Mouse (Mus musculus) liver, postnatal 0 days (tissue): ENCODE results near the gene Best2. TPM values are rescaled to one million over a fixed set of nuclear protein-coding genes. Genes with fewer than 3 reads are reported as not detected.

ENCODE experiments used
- ATAC-seq: fragments of 200-750 bp; cut with Nextera tagmentation; 2 replicates; pipeline ENCODE4 v1.8.0; 2017; ENCODE audit warnings: mild to moderate bottlenecking, moderate library complexity
- DNase-seq: peaks from one replicate; pipeline ENCODE4 v3.0.0-alpha.2; 2016
- H3K27ac ChIP-seq: fragments of 300-500 bp; sonication (generic); 2 replicates; pipeline ENCODE4 v1.5.1; 2014; ENCODE audit warnings: antibody characterized with exemption, moderate library complexity, mild to moderate bottlenecking, low read depth
- H3K27me3 ChIP-seq: fragments of 300-500 bp; sonication (generic); 2 replicates; pipeline ENCODE4 v1.6.1; 2014; ENCODE audit warnings: low read length, control low read depth, mixed read lengths; ENCODE audit not compliant: insufficient read depth
- H3K36me3 ChIP-seq: fragments of 300-500 bp; sonication (generic); replicated peaks from 2 replicates; pipeline ENCODE4 v1.6.1; 2014; ENCODE audit warnings: mild to moderate bottlenecking, control low read depth, low read length, moderate library complexity, mixed read lengths; ENCODE audit not compliant: insufficient read depth
- H3K4me1 ChIP-seq: fragments of 300-500 bp; sonication (generic); 2 replicates; pipeline ENCODE4 v1.6.1; 2014; ENCODE audit warnings: antibody characterized with exemption, mild to moderate bottlenecking, control low read depth; ENCODE audit not compliant: insufficient read depth
- H3K4me2 ChIP-seq: fragments of 300-500 bp; sonication (generic); 2 replicates; pipeline ENCODE4 v1.6.1; 2014; ENCODE audit warnings: low read depth, mild to moderate bottlenecking, low read length, moderate library complexity, mixed read lengths
- H3K4me3 ChIP-seq: fragments of 300-500 bp; sonication (generic); 2 replicates; pipeline ENCODE4 v1.5.1; 2014; ENCODE audit warnings: low read depth, low read length
- H3K9ac ChIP-seq: fragments of 300-500 bp; sonication (generic); replicated peaks from 2 replicates; pipeline ENCODE4 v1.6.1; 2014; ENCODE audit warnings: mild to moderate bottlenecking, moderate library complexity
- H3K9me3 ChIP-seq: fragments of 300-500 bp; sonication (generic); 2 replicates; pipeline ENCODE4 v1.6.1; 2016; ENCODE audit warnings: mild to moderate bottlenecking, control low read depth, low read length, mixed read lengths
- CTCF ChIP-seq: sonication (generic); IDR thresholded peaks from 2 replicates; pipeline ENCODE4 v1.5.1; 2016; ENCODE audit warnings: antibody characterized with exemption, low read depth
- EP300 ChIP-seq: IDR thresholded peaks from 2 replicates; pipeline ENCODE4 v1.6.1; 2016; ENCODE audit warnings: antibody characterized with exemption, low read depth, mild to moderate bottlenecking
- WGBS: fragments of 180-500 bp; shearing (Covaris S2); extraction: QIAGEN DNeasy Blood & Tissue Kit; methylation state at CpG from one replicate; pipeline ENCODE4 v1.1.7; 2014; ENCODE audit not compliant: insufficient replicate concordance; 5-methylcytosine and 5-hydroxymethylcytosine counted together
- polyA plus RNA-seq: library from polyadenylated mRNA; unstranded; fragments of >200 nt; fragmentation: Nextera tagmentation; extraction: Ambion mirVana; gene quantifications from 2 replicates; pipeline ENCODE4 v1.2.1, GENCODE M21; 2015

Best2 gene
- polyA plus RNA-seq, result not detected in 2 replicates

DNA sequence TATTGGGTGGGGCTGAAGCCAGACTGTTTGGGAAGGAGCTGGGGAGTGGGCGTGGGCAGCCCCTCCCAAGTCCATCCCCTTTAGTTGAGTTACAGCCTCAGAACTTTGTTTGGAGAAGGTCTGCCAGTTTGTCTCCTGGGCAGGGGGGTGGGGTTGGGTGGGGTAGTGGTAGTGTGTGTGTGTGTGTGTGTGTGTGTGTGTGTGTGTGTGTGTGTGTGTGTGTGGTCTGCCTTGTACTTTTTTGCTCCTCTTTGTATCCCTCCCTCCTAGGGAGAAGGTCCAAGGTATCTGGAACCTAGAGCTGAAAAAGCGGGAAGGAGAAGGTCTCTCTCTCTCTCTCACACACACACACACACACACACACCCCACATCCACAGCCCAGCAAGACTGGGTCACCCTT lies at the start of gene Best2:
Gene Best2 (minus strand): TSS at position 101 of the 400 bp plus-strand sequence.
- Histone ChIP-seq H3K4me2 (peak within 1 kb of the TSS; percentile 66), H3K27ac (no peak within 1 kb of the TSS), H3K27me3 (peaks cover 37% of the 10 kb centered on the region), H3K9ac (no peak within 1 kb of the TSS; the same call in 1 of the 2 replicates), H3K4me1 (peaks cover 4% of the 10 kb centered on the region; the same call in 1 of the 2 replicates), H3K9me3 (no peaks in the 10 kb centered on the region), H3K4me3 (peak within 1 kb of the TSS; percentile 21; the same call in 1 of the 2 replicates), H3K36me3 (peaks cover 13% of the 10 kb centered on the region; the same call in 1 of the 2 replicates)
- DNase-seq (no peak), ATAC-seq (no peak)
- TF ChIP-seq EP300, result no peak
- no peak for TF ChIP-seq CTCF
- 50% methylated on average over 2 of the region's 2 CpGs for WGBS

DNA sequence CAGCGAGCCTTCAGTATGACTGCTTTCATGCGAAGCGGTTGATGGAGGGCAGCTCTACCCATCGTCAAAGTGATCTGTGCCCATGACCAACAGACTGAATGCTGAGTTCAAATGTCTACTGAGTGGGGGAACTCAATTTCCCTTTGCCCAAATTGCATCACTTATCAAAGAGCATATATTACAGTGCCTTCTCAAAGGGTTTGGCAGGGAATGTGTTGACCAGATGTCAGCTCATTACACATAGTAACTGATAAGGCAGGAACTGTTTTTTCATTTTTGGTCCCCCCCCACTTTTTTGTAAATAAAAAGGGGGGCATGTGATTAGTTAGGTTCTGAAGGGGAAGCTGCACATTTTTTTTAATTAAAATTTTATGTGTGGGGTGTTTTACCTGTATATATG lies 48.3 kb upstream of the Best2 start:
- H3K9me3 ChIP-seq, result no peaks in the 10 kb centered on the region
- DNase-seq (no peak), ATAC-seq (no peak)
- 91% methylated on average over 4 of the region's 4 CpGs for WGBS
- no peak overlapping the region for H3K27ac ChIP-seq
- TF ChIP-seq EP300 (no peak), CTCF (no peak)
- no peak overlapping the region for H3K4me2 ChIP-seq
- no peak overlapping the region for H3K9ac ChIP-seq
- H3K27me3 ChIP-seq, result no peaks in the 10 kb centered on the region
- H3K4me3 ChIP-seq, result no peak overlapping the region
- peaks cover 20% of the 10 kb centered on the region for H3K4me1 ChIP-seq
- no peaks in the 10 kb centered on the region for H3K36me3 ChIP-seq

DNA sequence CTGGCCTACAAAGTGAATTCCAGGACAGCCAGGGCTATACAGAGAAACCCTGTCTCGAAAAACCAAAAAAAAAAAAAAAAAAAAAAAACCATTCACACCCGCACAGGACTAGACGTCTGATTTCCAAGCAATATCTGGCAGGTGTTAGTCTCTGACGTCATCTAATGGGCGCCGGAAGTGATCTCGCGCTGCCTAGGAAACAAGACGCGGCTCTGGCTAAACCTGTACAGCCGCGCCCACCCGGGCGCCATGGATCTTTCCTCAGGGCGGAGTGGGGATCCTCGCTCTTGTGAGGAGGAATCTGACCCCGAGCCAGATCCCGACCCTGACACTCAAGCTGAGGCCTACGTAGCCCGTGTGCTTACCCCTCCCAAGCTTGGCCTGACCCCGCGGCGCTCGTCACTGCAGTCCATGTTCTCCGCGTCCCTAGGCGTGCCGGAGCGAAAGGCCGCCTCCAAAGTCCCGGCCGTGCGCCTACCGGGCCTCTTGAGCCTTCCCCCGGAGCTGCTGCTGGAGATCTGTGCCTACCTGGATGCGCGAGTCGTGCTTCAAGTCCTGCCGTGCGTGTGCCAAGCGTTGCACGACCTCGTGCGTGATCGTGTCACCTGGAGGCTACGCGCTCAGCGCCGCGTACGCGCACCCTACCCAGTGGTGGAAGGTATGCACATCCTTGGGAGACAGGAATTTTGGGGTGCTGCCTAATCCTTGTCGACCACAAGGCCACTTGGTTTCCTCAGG lies 45.7 kb upstream of the Best2 start, which contains the start of gene Fbxw9:
Gene Fbxw9 (plus strand): TSS at position 177 of the 738 bp plus-strand sequence.
- Histone ChIP-seq H3K4me2 (peak within 1 kb of the TSS; percentile 98), H3K9me3 (no peaks in the 10 kb centered on the region), H3K4me3 (peak within 1 kb of the TSS; percentile 88), H3K36me3 (peaks cover 22% of the 10 kb centered on the region), H3K9ac (peak within 1 kb of the TSS; percentile 72), H3K27ac (no peak within 1 kb of the TSS), H3K27me3 (no peaks in the 10 kb centered on the region), H3K4me1 (peaks cover 18% of the 10 kb centered on the region)
- TF ChIP-seq EP300, result no peak
- no peak for TF ChIP-seq CTCF
- ATAC-seq, result peak; percentile 89
- DNase-seq, result peak; percentile 91
- WGBS, result under 1% methylated on average over 52 of the region's 53 CpGs

DNA sequence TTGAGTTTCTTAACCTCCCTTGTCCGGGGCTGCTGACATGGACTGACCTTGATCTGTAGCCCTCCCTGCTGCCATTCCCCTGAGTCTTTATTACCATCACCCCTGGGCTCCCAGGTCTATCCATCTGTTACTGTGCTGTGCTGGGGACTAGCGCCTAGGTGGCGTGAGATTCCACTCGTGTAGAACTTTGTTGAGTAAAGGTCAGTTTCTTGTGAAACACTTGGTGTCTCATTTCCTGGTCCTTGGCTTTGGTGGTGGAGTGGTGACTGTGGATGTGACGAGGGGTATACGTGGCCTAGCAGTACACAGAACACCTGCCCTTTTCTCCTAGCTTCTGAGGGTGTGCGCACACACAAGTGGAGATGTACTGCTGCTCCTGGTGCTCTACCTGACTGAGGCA lies 43.0 kb upstream of the Best2 start:
- no peak for DNase-seq
- no peak for TF ChIP-seq CTCF
- TF ChIP-seq EP300, result no peak
- Histone ChIP-seq H3K9ac (no peak overlapping the region), H3K27me3 (no peaks in the 10 kb centered on the region), H3K27ac (no peak overlapping the region), H3K9me3 (no peaks in the 10 kb centered on the region), H3K4me3 (no peak overlapping the region), H3K4me2 (no peak overlapping the region), H3K4me1 (peaks cover 12% of the 10 kb centered on the region), H3K36me3 (peaks cover 48% of the 10 kb centered on the region)
- no peak for ATAC-seq
- WGBS, result 71% methylated on average over 7 of the region's 7 CpGs

DNA sequence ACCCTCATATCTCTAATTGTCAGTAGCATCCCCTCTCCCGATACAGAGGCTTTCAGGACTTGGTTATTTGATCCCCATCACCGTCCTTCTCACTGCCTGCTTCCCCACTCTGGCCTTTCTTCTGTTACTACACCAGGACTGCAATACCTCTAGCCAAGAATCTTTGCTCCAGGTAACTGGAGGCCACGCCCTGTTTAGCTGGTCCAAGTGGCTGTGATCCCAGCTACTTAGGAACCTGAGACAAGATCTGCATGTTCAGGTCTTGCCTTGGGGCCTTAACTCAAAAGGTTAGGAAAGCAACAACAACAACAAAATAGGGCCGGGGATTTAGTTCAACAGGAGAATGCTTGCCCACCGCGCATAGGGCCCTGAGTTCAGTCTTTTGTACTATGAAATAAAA lies 29.3 kb upstream of the Best2 start:
- DNase-seq, result no peak
- Histone ChIP-seq H3K4me3 (no peak overlapping the region), H3K27me3 (no peaks in the 10 kb centered on the region), H3K9ac (no peak overlapping the region), H3K4me2 (no peak overlapping the region), H3K27ac (no peak overlapping the region), H3K36me3 (peaks cover 72% of the 10 kb centered on the region), H3K9me3 (no peaks in the 10 kb centered on the region), H3K4me1 (peaks cover 4% of the 10 kb centered on the region; the same call in 1 of the 2 replicates)
- TF ChIP-seq CTCF (no peak), EP300 (no peak)
- ATAC-seq, result no peak
- WGBS, result 93% methylated on average over 6 of the region's 6 CpGs

DNA sequence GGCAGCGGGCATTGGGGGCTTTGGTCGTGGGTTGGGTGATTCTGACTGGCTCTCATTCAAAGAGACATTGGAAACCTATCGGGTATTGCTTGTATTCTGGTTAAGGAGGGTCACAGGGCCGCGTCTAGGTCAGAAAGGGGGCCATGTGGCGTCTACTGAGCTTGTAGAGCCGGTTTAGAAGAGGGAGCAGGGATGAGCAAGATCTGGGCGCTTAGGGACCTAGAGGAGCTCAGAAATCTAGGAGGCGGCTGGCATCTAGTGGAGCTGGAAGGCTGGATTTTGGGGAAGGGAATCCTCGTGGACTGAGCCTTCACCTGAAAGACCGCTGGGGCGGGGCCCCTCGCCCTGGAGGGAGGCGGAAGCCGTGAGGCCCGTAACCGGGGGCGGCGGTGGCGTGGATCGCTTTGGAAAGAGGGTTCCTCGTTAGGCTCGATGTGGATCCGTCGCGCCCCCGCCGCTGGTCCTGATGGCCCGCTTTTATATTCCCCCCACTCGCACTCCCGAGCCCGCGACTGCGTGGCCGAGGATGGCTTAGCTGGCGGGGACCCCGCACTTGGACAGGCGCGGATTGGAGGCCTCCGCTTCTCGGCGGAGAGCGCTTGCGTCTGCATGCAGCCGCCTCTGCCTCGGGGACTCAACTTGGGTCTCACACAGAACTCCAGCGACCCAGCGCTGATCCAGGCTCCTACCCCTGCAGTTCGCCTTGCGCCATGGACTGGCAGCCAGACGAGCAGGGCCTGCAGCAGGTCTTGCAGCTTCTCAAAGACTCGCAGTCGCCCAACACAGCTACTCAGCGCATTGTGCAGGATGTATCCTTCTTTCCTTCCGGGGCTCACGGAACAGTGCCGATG lies 23.6 kb upstream of the Best2 start:
- DNase-seq (peak; percentile 76), ATAC-seq (0 out of 2 replicates have a peak, but pooled peaks have one; percentile 5)
- WGBS, result under 1% methylated on average over 57 of the region's 57 CpGs
- Histone ChIP-seq H3K4me3 (peak overlapping the region; percentile 72), H3K4me2 (peak overlapping the region; percentile 92), H3K9me3 (no peaks in the 10 kb centered on the region), H3K36me3 (peaks cover 21% of the 10 kb centered on the region), H3K4me1 (peaks cover 38% of the 10 kb centered on the region), H3K9ac (peak overlapping the region; percentile 78), H3K27me3 (no peaks in the 10 kb centered on the region), H3K27ac (peak overlapping the region; percentile 95)
- TF ChIP-seq EP300 (no peak), CTCF (no peak)
